Mouse (Mus musculus) liver, adult 2 months (tissue): ENCODE data around the gene Myo19. TPM values are rescaled to one million over a fixed set of nuclear protein-coding genes. Genes with fewer than 3 reads are reported as not detected.

ENCODE experiments used
- DNase-seq: peaks from one replicate; pipeline ENCODE4 v3.0.0-alpha.2; 2011; ENCODE audit warnings: low read depth, low spot score; ENCODE audit errors: extremely low read depth
- H3K27ac ChIP-seq: fragments of 200-500 bp; replicated peaks from 2 replicates; pipeline ENCODE4 v1.5.1; 2012; ENCODE audit warnings: low read depth, mild to moderate bottlenecking, control low read depth, inconsistent platforms, low read length; ENCODE audit not compliant: insufficient read depth
- H3K27me3 ChIP-seq: fragments of 200-500 bp; 2 replicates; pipeline ENCODE4 v1.6.1; 2012; ENCODE audit warnings: mild to moderate bottlenecking, moderate library complexity, low read length, inconsistent platforms; ENCODE audit not compliant: control insufficient read depth, insufficient read depth
- H3K36me3 ChIP-seq: fragments of 200-500 bp; 2 replicates; pipeline ENCODE4 v1.6.1; 2012; ENCODE audit warnings: low read length, inconsistent platforms; ENCODE audit not compliant: control insufficient read depth, insufficient read depth
- H3K4me1 ChIP-seq: fragments of 200-500 bp; 2 replicates; pipeline ENCODE4 v1.6.1; 2011; ENCODE audit warnings: low read length; ENCODE audit not compliant: control insufficient read depth, insufficient read depth
- H3K4me3 ChIP-seq: fragments of 200-500 bp; 2 replicates; pipeline ENCODE4 v1.5.1; 2011; ENCODE audit warnings: low read depth, mild to moderate bottlenecking, control low read depth, low read length, moderate library complexity; ENCODE audit not compliant: insufficient read depth
- H3K79me2 ChIP-seq: fragments of 200-500 bp; 2 replicates; pipeline ENCODE4 v1.6.1; 2012; ENCODE audit warnings: inconsistent platforms, mild to moderate bottlenecking, low read length, moderate library complexity; ENCODE audit not compliant: control insufficient read depth, insufficient read depth
- H3K9ac ChIP-seq: fragments of 200-500 bp; 2 replicates; pipeline ENCODE4 v1.6.1; 2012; ENCODE audit warnings: low read depth, mild to moderate bottlenecking, control low read depth, inconsistent platforms, low read length
- CTCF ChIP-seq: fragments of 200-500 bp; IDR thresholded peaks from 2 replicates; pipeline ENCODE4 v1.5.1; 2011; ENCODE audit warnings: low read depth, low read length, control low read depth
- POLR2A ChIP-seq: fragments of 200-500 bp; IDR thresholded peaks from 2 replicates; pipeline ENCODE4 v1.6.1; 2011; ENCODE audit warnings: low read length, control low read depth; ENCODE audit not compliant: insufficient read depth; ENCODE audit errors: extremely low read depth
- whole genome bisulfite sequencing: fragments of 180-500 bp; shearing (Covaris S2); methylation state at CpG from one replicate; pipeline ENCODE4 v1.1.7; 2018; 5-methylcytosine and 5-hydroxymethylcytosine counted together
- polyA plus RNA-seq: library from polyadenylated mRNA; depleted of rRNA; stranded (reverse); fragments of >200 nt; gene quantifications from 2 replicates; pipeline ENCODE4 v1.2.3, GENCODE M21; 2012
- total RNA-seq: library from RNA; depleted of rRNA; stranded (reverse); fragments of >200 nt; gene quantifications from 2 replicates; pipeline ENCODE4 v1.2.3, GENCODE M21; 2014

The Myo19 gene
- total and polyA plus RNA-seq, 2 experiments: 2.3 to 7.7 TPM

- WGBS: 87% methylated on average over 3 of the region's 3 CpGs
- TF ChIP-seq CTCF: no peak
- no peak for TF ChIP-seq POLR2A
Measured at GRCm38 (mm10) chr11:84907081-84907480, 27.1 kb downstream of the Myo19 start.

GRCm38 (mm10) chr11:84908480-84908879 lies 28.5 kb downstream of the Myo19 start:
- DNase-seq: no peak
- H3K4me3 ChIP-seq: no peak overlapping the region
- no peak for TF ChIP-seq CTCF
- no peak for TF ChIP-seq POLR2A
- H3K27me3 ChIP-seq: no peaks in the 10 kb centered on the region
- no peak overlapping the region for H3K9ac ChIP-seq
- H3K79me2 ChIP-seq: no peaks in the 10 kb centered on the region
- peaks cover 23% of the 10 kb centered on the region for H3K36me3 ChIP-seq
- WGBS: 92% methylated on average over 6 of the region's 6 CpGs
- no peak overlapping the region for H3K27ac ChIP-seq
- no peaks in the 10 kb centered on the region for H3K4me1 ChIP-seq

More at GRCm38 (mm10) chr11:84907081-84907480, 27.1 kb downstream of the Myo19 start:
- Histone ChIP-seq H3K79me2 (no peaks in the 10 kb centered on the region), H3K9ac (no peak overlapping the region), H3K4me1 (no peaks in the 10 kb centered on the region), H3K36me3 (peaks cover 32% of the 10 kb centered on the region), H3K4me3 (no peak overlapping the region), H3K27ac (no peak overlapping the region), H3K27me3 (no peaks in the 10 kb centered on the region)
- DNase-seq: no peak

GRCm38 (mm10) chr11:84910411-84910810 lies 30.5 kb downstream of the Myo19 start:
- Histone ChIP-seq H3K9ac (no peak overlapping the region), H3K79me2 (no peaks in the 10 kb centered on the region), H3K27ac (no peak overlapping the region), H3K4me1 (no peaks in the 10 kb centered on the region; the same call in 1 of the 2 replicates), H3K4me3 (no peak overlapping the region), H3K27me3 (no peaks in the 10 kb centered on the region), H3K36me3 (peaks cover 23% of the 10 kb centered on the region)
- TF ChIP-seq POLR2A (no peak), CTCF (no peak)
- 40% methylated on average over 4 of the region's 4 CpGs for WGBS
- DNase-seq: no peak

- H3K9ac ChIP-seq: no peak overlapping the region
- TF ChIP-seq CTCF (no peak), POLR2A (no peak)
- no peak for DNase-seq
- H3K36me3 ChIP-seq: peaks cover 11% of the 10 kb centered on the region
- no peaks in the 10 kb centered on the region; the same call in 1 of the 2 replicates for H3K4me1 ChIP-seq
- 86% methylated on average over 5 of the region's 5 CpGs for WGBS
- H3K4me3 ChIP-seq: no peak overlapping the region
- peaks cover 4% of the 10 kb centered on the region for H3K79me2 ChIP-seq
- no peaks in the 10 kb centered on the region for H3K27me3 ChIP-seq
- no peak overlapping the region for H3K27ac ChIP-seq
Measured at GRCm38 (mm10) chr11:84914673-84915072, 34.7 kb downstream of the Myo19 start.

GRCm38 (mm10) chr11:84916053-84916702 lies 36.2 kb downstream of the Myo19 start, which contains the start of gene Znhit3:
Gene Znhit3, minus strand, starts transcription at chr11:84916366.
- Histone ChIP-seq H3K79me2 (peaks cover 4% of the 10 kb centered on the region), H3K9ac (peak within 1 kb of the TSS; percentile 98), H3K36me3 (peaks cover 6% of the 10 kb centered on the region; the same call in 1 of the 2 replicates), H3K4me1 (no peaks in the 10 kb centered on the region; the same call in 1 of the 2 replicates), H3K27me3 (no peaks in the 10 kb centered on the region), H3K27ac (no peak within 1 kb of the TSS; the same call in 1 of the 2 replicates), H3K4me3 (peak within 1 kb of the TSS; percentile 99)
- DNase-seq: peak; percentile 89
- no peak for TF ChIP-seq CTCF
- peak; percentile 41; the same call in 1 of the 2 replicates for TF ChIP-seq POLR2A
- 3% methylated on average over 34 of the region's 34 CpGs for WGBS

GRCm38 (mm10) chr11:84916703-84917300 lies 36.9 kb downstream of the Myo19 start:
- peaks cover 2% of the 10 kb centered on the region; the same call in 1 of the 2 replicates for H3K36me3 ChIP-seq
- peaks cover 4% of the 10 kb centered on the region for H3K79me2 ChIP-seq
- no peak overlapping the region for H3K9ac ChIP-seq
- H3K4me3 ChIP-seq: no peak overlapping the region
- H3K27ac ChIP-seq: no peak overlapping the region
- WGBS: 63% methylated on average over 7 of the region's 7 CpGs
- TF ChIP-seq CTCF (no peak), POLR2A (no peak)
- no peak for DNase-seq
- H3K4me1 ChIP-seq: no peaks in the 10 kb centered on the region; the same call in 1 of the 2 replicates
- no peaks in the 10 kb centered on the region for H3K27me3 ChIP-seq
